Mouse (Mus musculus) lung, embryonic 14.5 days (tissue): ENCODE results near the gene Ubn2. TPM values are rescaled to one million over a fixed set of nuclear protein-coding genes. Genes with fewer than 3 reads are reported as not detected.

Experiments used
- ATAC-seq: fragments of 200-750 bp; cut with Nextera tagmentation; 2 replicates; pipeline ENCODE4 v1.8.0; 2017; ENCODE audit warnings: mild to moderate bottlenecking, moderate TSS enrichment, moderate library complexity; ENCODE audit not compliant: insufficient read depth
- DNase-seq: peaks from one replicate; pipeline ENCODE4 v3.0.0-alpha.2; 2015
- H3K27ac ChIP-seq: fragments of 300-500 bp; sonication (generic); 2 replicates; pipeline ENCODE4 v1.5.1; 2014; ENCODE audit warnings: low read depth, mild to moderate bottlenecking, moderate library complexity
- H3K27me3 ChIP-seq: fragments of 300-500 bp; sonication (generic); 2 replicates; pipeline ENCODE4 v1.6.1; 2014; ENCODE audit warnings: low read length, control low read depth; ENCODE audit not compliant: insufficient read depth
- H3K36me3 ChIP-seq: fragments of 300-500 bp; sonication (generic); 2 replicates; pipeline ENCODE4 v1.6.1; 2014; ENCODE audit warnings: control low read depth; ENCODE audit not compliant: insufficient read depth
- H3K4me1 ChIP-seq: fragments of 300-500 bp; sonication (generic); 2 replicates; pipeline ENCODE4 v1.6.1; 2014; ENCODE audit warnings: antibody characterized with exemption, control low read depth; ENCODE audit not compliant: insufficient read depth
- H3K4me2 ChIP-seq: fragments of 300-500 bp; sonication (generic); 2 replicates; pipeline ENCODE4 v1.6.1; 2014; ENCODE audit warnings: mild to moderate bottlenecking
- H3K4me3 ChIP-seq: fragments of 300-500 bp; sonication (generic); 2 replicates; pipeline ENCODE4 v1.5.1; 2014; ENCODE audit warnings: low read depth, low read length
- H3K9ac ChIP-seq: fragments of 300-500 bp; sonication (generic); 2 replicates; pipeline ENCODE4 v1.6.1; 2014
- H3K9me3 ChIP-seq: fragments of 300-500 bp; sonication (generic); 2 replicates; pipeline ENCODE4 v1.6.1; 2016; ENCODE audit warnings: low read depth, low read length, control low read depth
- CTCF ChIP-seq: IDR thresholded peaks from 2 replicates; pipeline ENCODE4 v1.5.1; 2016; ENCODE audit warnings: antibody characterized with exemption, low read depth
- WGBS: fragments of 180-500 bp; shearing (Covaris S2); extraction: QIAGEN DNeasy Blood & Tissue Kit; methylation state at CpG from one replicate; pipeline ENCODE4 v1.1.7; 2014; 5-methylcytosine and 5-hydroxymethylcytosine counted together
- polyA plus RNA-seq: library from polyadenylated mRNA; unstranded; fragments of >200 nt; fragmentation: Nextera tagmentation; extraction: Ambion mirVana; gene quantifications from 2 replicates; pipeline ENCODE4 v1.2.1, GENCODE M21; 2014

Ubn2 gene
- polyA plus RNA-seq, 1 experiment from 2014 or later, result 17.4 TPM

- ATAC-seq (no peak), DNase-seq (no peak)
- no peaks in the 10 kb centered on the region for H3K4me1 ChIP-seq
- WGBS, result 96% methylated on average over 3 of the region's 3 CpGs
- no peaks in the 10 kb centered on the region for H3K9me3 ChIP-seq
- no peak for TF ChIP-seq CTCF
- no peak overlapping the region for H3K27ac ChIP-seq
- no peak overlapping the region for H3K4me2 ChIP-seq
- H3K27me3 ChIP-seq, result no peaks in the 10 kb centered on the region
- H3K4me3 ChIP-seq, result no peak overlapping the region
- H3K36me3 ChIP-seq, result peaks cover 54% of the 10 kb centered on the region
- H3K9ac ChIP-seq, result no peak overlapping the region
Observed at GRCm38 (mm10) chr6:38458075-38458474, 24.3 kb downstream of the Ubn2 start.

- Histone ChIP-seq H3K9ac (no peak overlapping the region), H3K4me3 (no peak overlapping the region), H3K27ac (no peak overlapping the region), H3K9me3 (no peaks in the 10 kb centered on the region), H3K36me3 (peaks cover 39% of the 10 kb centered on the region), H3K4me2 (no peak overlapping the region), H3K27me3 (no peaks in the 10 kb centered on the region), H3K4me1 (no peaks in the 10 kb centered on the region)
- peak; percentile 20 for DNase-seq
- peak; percentile 30; the same call in 1 of the 2 replicates for TF ChIP-seq CTCF
- 84% methylated on average over 4 of the region's 4 CpGs for WGBS
- ATAC-seq, result no peak
Observed at GRCm38 (mm10) chr6:38469591-38469990, 35.8 kb downstream of the Ubn2 start.

DNA sequence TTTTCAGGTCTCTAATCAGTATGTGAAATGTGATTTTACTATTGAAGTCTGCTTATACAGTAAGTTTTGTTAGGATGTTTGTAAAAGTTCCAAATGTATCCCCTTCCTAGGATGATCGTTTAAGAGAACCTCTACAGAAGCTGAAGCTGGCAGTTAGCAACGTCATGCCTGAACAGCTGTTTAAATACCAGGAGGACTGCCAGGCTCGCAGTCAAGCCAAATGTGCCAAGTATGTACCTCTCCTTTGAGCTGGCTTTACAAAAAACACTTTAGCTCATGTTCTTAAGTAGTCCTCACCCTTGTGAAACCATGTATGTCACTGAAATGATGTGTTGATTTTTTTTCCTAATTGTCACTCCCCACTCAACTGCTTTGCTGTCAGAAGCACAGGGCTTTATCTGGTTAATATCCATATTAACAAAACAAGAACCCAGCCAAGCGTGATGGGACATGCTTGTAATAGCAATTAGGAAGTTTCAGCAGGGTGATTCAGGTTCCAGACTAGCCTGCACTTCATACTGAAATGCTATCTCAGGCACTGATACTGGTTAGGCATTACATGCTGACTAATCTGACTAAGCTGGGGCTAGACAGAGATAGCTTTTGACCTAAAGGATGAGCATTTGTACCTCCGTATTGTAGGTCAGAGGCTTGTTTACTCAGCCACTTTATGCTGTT, 48.1 kb downstream of the Ubn2 start:
- peaks cover 57% of the 10 kb centered on the region for H3K36me3 ChIP-seq
- H3K27ac ChIP-seq, result no peak overlapping the region
- no peaks in the 10 kb centered on the region for H3K4me1 ChIP-seq
- ATAC-seq (no peak), DNase-seq (no peak)
- H3K27me3 ChIP-seq, result no peaks in the 10 kb centered on the region
- no peaks in the 10 kb centered on the region for H3K9me3 ChIP-seq
- no peak overlapping the region for H3K4me2 ChIP-seq
- H3K4me3 ChIP-seq, result no peak overlapping the region
- WGBS, result 63% methylated on average over 5 of the region's 5 CpGs
- no peak overlapping the region for H3K9ac ChIP-seq
- no peak for TF ChIP-seq CTCF

- Histone ChIP-seq H3K4me2 (no peak overlapping the region), H3K4me3 (no peak overlapping the region), H3K27ac (no peak overlapping the region), H3K9ac (no peak overlapping the region), H3K27me3 (no peaks in the 10 kb centered on the region), H3K36me3 (peaks cover 50% of the 10 kb centered on the region), H3K9me3 (no peaks in the 10 kb centered on the region), H3K4me1 (no peaks in the 10 kb centered on the region)
- peak; percentile 73 for DNase-seq
- 81% methylated on average over 3 of the region's 3 CpGs for WGBS
- no peak for ATAC-seq
- TF ChIP-seq CTCF, result peak; percentile 75
Observed at GRCm38 (mm10) chr6:38492550-38492949, 58.8 kb downstream of the Ubn2 start.

DNA sequence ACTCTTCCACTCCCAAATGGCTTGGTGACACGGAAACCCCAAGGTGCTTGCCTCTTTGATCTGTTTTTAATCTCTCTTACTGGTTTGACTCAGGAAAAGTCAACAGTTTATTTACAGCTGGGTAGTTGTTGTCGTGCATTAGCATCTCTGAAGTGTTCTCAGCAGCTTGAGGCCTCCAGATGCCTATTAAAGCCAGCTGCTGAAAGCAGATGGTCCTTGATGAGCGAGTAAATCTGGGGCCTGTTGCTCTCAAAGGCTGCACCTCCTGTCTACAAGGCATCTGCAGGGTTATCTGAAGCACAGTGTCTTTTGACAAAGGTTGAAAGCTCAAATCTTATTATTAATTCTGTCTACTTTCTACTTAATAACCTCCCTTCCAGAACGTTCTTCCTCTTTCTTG, 61.9 kb downstream of the Ubn2 start:
- H3K4me1 ChIP-seq, result no peaks in the 10 kb centered on the region
- no peaks in the 10 kb centered on the region for H3K9me3 ChIP-seq
- H3K27ac ChIP-seq, result no peak overlapping the region
- H3K4me3 ChIP-seq, result no peak overlapping the region
- WGBS, result 40% methylated on average over 4 of the region's 4 CpGs
- peaks cover 58% of the 10 kb centered on the region for H3K36me3 ChIP-seq
- H3K9ac ChIP-seq, result no peak overlapping the region
- ATAC-seq, result no peak
- H3K4me2 ChIP-seq, result no peak overlapping the region
- DNase-seq, result no peak
- no peaks in the 10 kb centered on the region for H3K27me3 ChIP-seq
- no peak for TF ChIP-seq CTCF

GRCm38 (mm10) chr6:38512096-38512495, 78.3 kb downstream of the Ubn2 start:
- Histone ChIP-seq H3K4me2 (no peak overlapping the region), H3K9ac (no peak overlapping the region), H3K4me3 (no peak overlapping the region), H3K36me3 (0 out of 2 replicates have a peak, but pooled peaks cover 2% of the 10 kb centered on the region), H3K27me3 (no peaks in the 10 kb centered on the region), H3K27ac (no peak overlapping the region), H3K9me3 (no peaks in the 10 kb centered on the region), H3K4me1 (no peaks in the 10 kb centered on the region)
- DNase-seq, result peak; percentile 62
- 82% methylated on average over 1 of the region's 1 CpGs for WGBS
- ATAC-seq, result no peak
- peak; percentile 35; the same call in 1 of the 2 replicates for TF ChIP-seq CTCF

DNA sequence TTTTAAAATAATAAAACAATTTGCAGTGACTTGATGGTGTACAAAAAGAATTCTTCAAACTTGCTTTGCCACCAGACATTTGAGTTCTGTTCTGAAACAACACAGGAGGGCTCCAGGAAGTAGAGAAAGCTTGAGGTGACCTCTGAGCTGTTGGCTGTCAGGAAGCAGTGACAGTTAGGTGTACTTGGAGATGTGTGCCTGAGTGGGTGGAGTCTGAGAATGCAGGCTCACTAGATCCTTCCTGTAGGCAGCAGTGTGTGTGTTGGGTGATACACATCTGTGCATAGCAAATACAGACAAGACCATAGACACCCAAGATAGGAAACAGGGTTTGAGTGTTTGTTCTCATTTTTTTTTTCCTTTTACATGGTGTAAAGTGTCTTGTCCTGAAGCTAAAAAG, 79.1 kb downstream of the Ubn2 start:
- no peak overlapping the region for H3K4me3 ChIP-seq
- no peak overlapping the region for H3K27ac ChIP-seq
- H3K4me1 ChIP-seq, result no peaks in the 10 kb centered on the region
- no peak for ATAC-seq
- no peak for TF ChIP-seq CTCF
- no peaks in the 10 kb centered on the region for H3K27me3 ChIP-seq
- no peaks in the 10 kb centered on the region for H3K9me3 ChIP-seq
- H3K9ac ChIP-seq, result no peak overlapping the region
- 0 out of 2 replicates have a peak, but pooled peaks cover 2% of the 10 kb centered on the region for H3K36me3 ChIP-seq
- H3K4me2 ChIP-seq, result no peak overlapping the region
- no peak for DNase-seq
